Mouse (Mus musculus): ENCODE measurements at regions not wholly inside any gene's neighbourhood (a gene's known extent, or its start where the extent isn't known, plus 50 kb on each side); places are given as distances from the start of the nearest gene placed in this dataset.
"Not testable (repeated sequence)": the region's sequence is repeated elsewhere in the genome, so short reads cannot be mapped to it uniquely, and the experiment has no call there.

GRCm38 (mm10) chr3:153144217-153144616, 162.2 kb upstream of the St6galnac5 start:
- DNase-seq (ENCODE audit: low spot score in 2 of 2) = peak; percentile 54 to 87

GRCm38 (mm10) chr3:153140985-153141384, 158.9 kb upstream of the St6galnac5 start:
- no peak for DNase-seq (ENCODE audit: low spot score in 2 of 2)

- DNase-seq (ENCODE audit: low spot score in 2 of 2) = no peak
Observed at GRCm38 (mm10) chr3:153125335-153125734, 143.3 kb upstream of the St6galnac5 start.

GRCm38 (mm10) chr3:153121934-153122333, 139.9 kb upstream of the St6galnac5 start:
- peak in 1 of 2 experiments; percentile 34 for DNase-seq (ENCODE audit: low spot score in 2 of 2)

GRCm38 (mm10) chr3:153119142-153119541, 137.1 kb upstream of the St6galnac5 start:
- DNase-seq (ENCODE audit: low spot score in 2 of 2) = no peak

GRCm38 (mm10) chr3:153118643-153119042, 136.6 kb upstream of the St6galnac5 start:
- no peak for DNase-seq (ENCODE audit: low spot score in 2 of 2)

GRCm38 (mm10) chr3:153105591-153105990, 123.5 kb upstream of the St6galnac5 start:
- DNase-seq (ENCODE audit: low spot score in 2 of 2) = peak; percentile 59 to 81

GRCm38 (mm10) chr3:153090572-153090971, 108.5 kb upstream of the St6galnac5 start:
- DNase-seq (ENCODE audit: low spot score in 2 of 2) = not testable (repeated sequence)

GRCm38 (mm10) chr3:153085096-153085788, 103.2 kb upstream of the St6galnac5 start:
- DNase-seq (ENCODE audit: low spot score in 2 of 2) = peak in 1 of 2 experiments; percentile 49

- DNase-seq (ENCODE audit: low spot score in 2 of 2) = peak; percentile 42 to 68
Observed at GRCm38 (mm10) chr3:153084226-153085095, 102.4 kb upstream of the St6galnac5 start.

GRCm38 (mm10) chr3:153080371-153080770, 98.3 kb upstream of the St6galnac5 start:
- no peak for DNase-seq (ENCODE audit: low spot score in 2 of 2)

GRCm38 (mm10) chr3:153077846-153078703, 96.0 kb upstream of the St6galnac5 start:
- peak; percentile 83 to 90 for DNase-seq (ENCODE audit: low spot score in 2 of 2)

GRCm38 (mm10) chr3:153072200-153072919, 90.3 kb upstream of the St6galnac5 start:
- no peak for DNase-seq (ENCODE audit: low spot score in 2 of 2)

- DNase-seq (ENCODE audit: low spot score in 2 of 2) = no peak
Observed at GRCm38 (mm10) chr3:153071549-153071948, 89.5 kb upstream of the St6galnac5 start.

GRCm38 (mm10) chr3:153071123-153071522, 89.1 kb upstream of the St6galnac5 start:
- DNase-seq (ENCODE audit: low spot score in 2 of 2) = no peak

- no peak for DNase-seq (ENCODE audit: low spot score in 2 of 2)
Observed at GRCm38 (mm10) chr3:153065890-153066289, 83.8 kb upstream of the St6galnac5 start.

GRCm38 (mm10) chr3:153053163-153053562, 71.1 kb upstream of the St6galnac5 start:
- DNase-seq (ENCODE audit: low spot score in 2 of 2) = no peak

- no peak for DNase-seq (ENCODE audit: low spot score in 2 of 2)
Observed at GRCm38 (mm10) chr3:153051566-153051965, 69.5 kb upstream of the St6galnac5 start.

- peak in 1 of 2 experiments; percentile 11 for DNase-seq (ENCODE audit: low spot score in 2 of 2)
Observed at GRCm38 (mm10) chr3:153045328-153045727, 63.3 kb upstream of the St6galnac5 start.

GRCm38 (mm10) chr3:153033980-153034379, 51.9 kb upstream of the St6galnac5 start:
- no peak for DNase-seq (ENCODE audit: low spot score in 2 of 2)

Measured in layer of hippocampus, adult 18-20 months (tissue).